Mouse (Mus musculus): Measurements from ENCODE around the gene Ncam1. TPM values are rescaled to one million over a fixed set of nuclear protein-coding genes. Genes with fewer than 3 reads are reported as not detected.

Ncam1 gene
- polyA plus RNA-seq, 1 experiment from 2014 or later: 132 TPM

- no peaks in the 10 kb centered on the region for H3K27me3 ChIP-seq
- H3K4me2 ChIP-seq: no peak overlapping the region
- no peak overlapping the region for H3K27ac ChIP-seq
- no peaks in the 10 kb centered on the region for H3K36me3 ChIP-seq (replicated peaks)
- no peak overlapping the region for H3K9ac ChIP-seq
- ATAC-seq (ENCODE audit: low FRiP score): no peak
- H3K9me3 ChIP-seq: no peaks in the 10 kb centered on the region
- no peak overlapping the region for H3K4me3 ChIP-seq (replicated peaks)
- peaks cover 13% of the 10 kb centered on the region for H3K4me1 ChIP-seq
- WGBS: 71% methylated on average over 4 of the region's 4 CpGs
These were observed 6.1 kb downstream of the Ncam1 start for GRCm38 (mm10) chr9:49792646-49793045.

- no peak overlapping the region for H3K27ac ChIP-seq
- H3K27me3 ChIP-seq: peaks cover 11% of the 10 kb centered on the region; the same call in 1 of the 2 replicates
- H3K4me1 ChIP-seq: peaks cover 22% of the 10 kb centered on the region
- ATAC-seq (ENCODE audit: low FRiP score): no peak
- H3K9me3 ChIP-seq: no peaks in the 10 kb centered on the region
- no peak overlapping the region for H3K4me3 ChIP-seq (replicated peaks)
- no peak overlapping the region for H3K9ac ChIP-seq
- H3K4me2 ChIP-seq: no peak overlapping the region
- 80% methylated on average over 9 of the region's 9 CpGs for WGBS
- no peaks in the 10 kb centered on the region for H3K36me3 ChIP-seq (replicated peaks)
These were observed 17.5 kb downstream of the Ncam1 start for GRCm38 (mm10) chr9:49781016-49781772.

GRCm38 (mm10) chr9:49777015-49777637, 21.6 kb downstream of the Ncam1 start:
- Histone ChIP-seq H3K4me1 (peaks cover 26% of the 10 kb centered on the region), H3K9ac (no peak overlapping the region), H3K27me3 (peaks cover 11% of the 10 kb centered on the region; the same call in 1 of the 2 replicates), H3K4me3 (replicated peaks) (no peak overlapping the region), H3K9me3 (no peaks in the 10 kb centered on the region), H3K4me2 (peak overlapping the region; percentile 22; the same call in 1 of the 2 replicates), H3K27ac (peak overlapping the region; percentile 36; the same call in 1 of the 2 replicates), H3K36me3 (replicated peaks) (no peaks in the 10 kb centered on the region)
- 24% methylated on average over 7 of the region's 7 CpGs for WGBS
- ATAC-seq (ENCODE audit: low FRiP score): no peak

- ATAC-seq (ENCODE audit: low FRiP score): no peak
- no peak overlapping the region for H3K4me2 ChIP-seq
- peaks cover 9% of the 10 kb centered on the region for H3K4me1 ChIP-seq
- 79% methylated on average over 2 of the region's 2 CpGs for WGBS
- no peaks in the 10 kb centered on the region for H3K9me3 ChIP-seq
- H3K27ac ChIP-seq: no peak overlapping the region
- H3K4me3 ChIP-seq (replicated peaks): no peak overlapping the region
- no peaks in the 10 kb centered on the region for H3K36me3 ChIP-seq (replicated peaks)
- no peaks in the 10 kb centered on the region for H3K27me3 ChIP-seq
- no peak overlapping the region for H3K9ac ChIP-seq
These were observed 32.1 kb downstream of the Ncam1 start for GRCm38 (mm10) chr9:49766634-49767033.

- Histone ChIP-seq H3K27me3 (no peaks in the 10 kb centered on the region), H3K36me3 (replicated peaks) (no peaks in the 10 kb centered on the region), H3K9ac (no peak overlapping the region), H3K4me2 (no peak overlapping the region), H3K27ac (no peak overlapping the region), H3K4me1 (peaks cover 28% of the 10 kb centered on the region), H3K9me3 (no peaks in the 10 kb centered on the region), H3K4me3 (replicated peaks) (no peak overlapping the region)
- ATAC-seq (ENCODE audit: low FRiP score): no peak
- WGBS: 81% methylated on average over 6 of the region's 6 CpGs
These were observed 38.2 kb downstream of the Ncam1 start for GRCm38 (mm10) chr9:49760571-49760970.

- Histone ChIP-seq H3K4me1 (peaks cover 32% of the 10 kb centered on the region), H3K36me3 (replicated peaks) (no peaks in the 10 kb centered on the region), H3K4me2 (no peak overlapping the region), H3K27ac (0 out of 2 replicates have a peak overlapping the region, but pooled peaks have one; percentile 38), H3K27me3 (no peaks in the 10 kb centered on the region), H3K9ac (no peak overlapping the region), H3K9me3 (no peaks in the 10 kb centered on the region), H3K4me3 (replicated peaks) (no peak overlapping the region)
- no peak for ATAC-seq (ENCODE audit: low FRiP score)
- 69% methylated on average over 2 of the region's 2 CpGs for WGBS
These were observed 40.3 kb downstream of the Ncam1 start for GRCm38 (mm10) chr9:49758436-49758835.

- ATAC-seq (ENCODE audit: low FRiP score): 0 out of 2 replicates have a peak, but pooled peaks have one; percentile 57
- Histone ChIP-seq H3K9me3 (no peaks in the 10 kb centered on the region), H3K4me1 (peaks cover 35% of the 10 kb centered on the region), H3K4me2 (no peak overlapping the region), H3K9ac (no peak overlapping the region), H3K27ac (peak overlapping the region; percentile 60), H3K36me3 (replicated peaks) (no peaks in the 10 kb centered on the region), H3K4me3 (replicated peaks) (no peak overlapping the region), H3K27me3 (no peaks in the 10 kb centered on the region)
- WGBS: 56% methylated on average over 12 of the region's 12 CpGs
These were observed 40.7 kb downstream of the Ncam1 start for GRCm38 (mm10) chr9:49757986-49758385.

- peak overlapping the region; percentile 60; the same call in 1 of the 2 replicates for H3K27ac ChIP-seq
- no peak overlapping the region for H3K4me2 ChIP-seq
- peaks cover 37% of the 10 kb centered on the region for H3K4me1 ChIP-seq
- no peaks in the 10 kb centered on the region for H3K36me3 ChIP-seq (replicated peaks)
- H3K9me3 ChIP-seq: no peaks in the 10 kb centered on the region
- no peaks in the 10 kb centered on the region for H3K27me3 ChIP-seq
- H3K9ac ChIP-seq: no peak overlapping the region
- 78% methylated on average over 4 of the region's 4 CpGs for WGBS
- no peak overlapping the region for H3K4me3 ChIP-seq (replicated peaks)
- no peak for ATAC-seq (ENCODE audit: low FRiP score)
These were observed 41.1 kb downstream of the Ncam1 start for GRCm38 (mm10) chr9:49757582-49757981.

- Histone ChIP-seq H3K9ac (no peak overlapping the region), H3K27ac (no peak overlapping the region), H3K4me1 (peaks cover 41% of the 10 kb centered on the region)
These were observed 42.0 kb downstream of the Ncam1 start for GRCm38 (mm10) chr9:49756725-49757124.

GRCm38 (mm10) chr9:49755214-49755613, 43.5 kb downstream of the Ncam1 start:
- Histone ChIP-seq H3K27ac (no peak overlapping the region), H3K4me2 (no peak overlapping the region), H3K27me3 (no peaks in the 10 kb centered on the region), H3K4me3 (replicated peaks) (no peak overlapping the region), H3K4me1 (peaks cover 49% of the 10 kb centered on the region), H3K9ac (no peak overlapping the region), H3K36me3 (replicated peaks) (no peaks in the 10 kb centered on the region), H3K9me3 (no peaks in the 10 kb centered on the region)
- 93% methylated on average over 4 of the region's 4 CpGs for WGBS
- no peak for ATAC-seq (ENCODE audit: low FRiP score)

More at GRCm38 (mm10) chr9:49756725-49757124, 42.0 kb downstream of the Ncam1 start:
- Histone ChIP-seq H3K9me3 (no peaks in the 10 kb centered on the region), H3K36me3 (replicated peaks) (no peaks in the 10 kb centered on the region), H3K4me2 (no peak overlapping the region), H3K27me3 (no peaks in the 10 kb centered on the region), H3K4me3 (replicated peaks) (no peak overlapping the region)
- 79% methylated on average over 4 of the region's 4 CpGs for WGBS
- ATAC-seq (ENCODE audit: low FRiP score): no peak

- Histone ChIP-seq H3K9me3 (no peaks in the 10 kb centered on the region), H3K4me2 (no peak overlapping the region), H3K9ac (no peak overlapping the region), H3K36me3 (replicated peaks) (no peaks in the 10 kb centered on the region), H3K27ac (no peak overlapping the region), H3K27me3 (no peaks in the 10 kb centered on the region), H3K4me3 (replicated peaks) (no peak overlapping the region), H3K4me1 (peaks cover 38% of the 10 kb centered on the region)
- ATAC-seq (ENCODE audit: low FRiP score): no peak
- 68% methylated on average over 6 of the region's 6 CpGs for WGBS
These were observed 47.3 kb downstream of the Ncam1 start for GRCm38 (mm10) chr9:49751466-49751865.

GRCm38 (mm10) chr9:49746176-49746575, 52.5 kb downstream of the Ncam1 start:
- Histone ChIP-seq H3K9ac (no peak overlapping the region), H3K4me2 (no peak overlapping the region), H3K4me3 (replicated peaks) (no peak overlapping the region), H3K4me1 (peaks cover 35% of the 10 kb centered on the region), H3K27ac (no peak overlapping the region), H3K36me3 (replicated peaks) (no peaks in the 10 kb centered on the region), H3K9me3 (no peaks in the 10 kb centered on the region), H3K27me3 (no peaks in the 10 kb centered on the region)
- no peak for ATAC-seq (ENCODE audit: low FRiP score)
- WGBS: 79% methylated on average over 2 of the region's 2 CpGs

All from forebrain, embryonic 12.5 days (tissue).